Mouse (Mus musculus): ENCODE measurements around the gene Angptl1. TPM values are rescaled to one million over a fixed set of nuclear protein-coding genes. Genes with fewer than 3 reads are reported as not detected.
A peak's percentile ranks its signal among the peaks of the same experiment; 100 is the strongest.

Gene Angptl1
- polyA plus RNA-seq, 1 experiment from 2014 or later = 1.0 TPM

GRCm38 (mm10) chr1:156812716-156813115 is 25.6 kb upstream of the Angptl1 start:
- no peaks in the 10 kb centered on the region for H3K27me3 ChIP-seq (ENCODE audit: insufficient read depth, low read length)
- H3K9me3 ChIP-seq (replicated peaks; ENCODE audit: low read length) = no peaks in the 10 kb centered on the region
- no peaks in the 10 kb centered on the region for H3K4me1 ChIP-seq (replicated peaks; ENCODE audit: insufficient read depth, low read length)
- DNase-seq (ENCODE audit: low spot score) (no peak), ATAC-seq (replicated peaks; ENCODE audit: low FRiP score, low read depth) (no peak)
- no peak overlapping the region for H3K27ac ChIP-seq
- peaks cover 8% of the 10 kb centered on the region; the same call in 1 of the 2 replicates for H3K36me3 ChIP-seq (ENCODE audit: insufficient read depth, low read length)
- H3K4me3 ChIP-seq (replicated peaks; ENCODE audit: low read depth, low read length) = no peak overlapping the region
- no peak overlapping the region for H3K9ac ChIP-seq (ENCODE audit: low read depth, low read length)
- H3K4me2 ChIP-seq (ENCODE audit: low read length) = no peak overlapping the region
- no peak for TF ChIP-seq CTCF (IDR thresholded peaks at IDR 0.05; ENCODE audit: low read depth)
- 64% methylated on average over 8 of the region's 8 CpGs for WGBS

GRCm38 (mm10) chr1:156813485-156813884 is 24.9 kb upstream of the Angptl1 start:
- Histone ChIP-seq H3K4me1 (replicated peaks; ENCODE audit: insufficient read depth, low read length) (no peaks in the 10 kb centered on the region), H3K9me3 (replicated peaks; ENCODE audit: low read length) (no peaks in the 10 kb centered on the region), H3K27ac (no peak overlapping the region), H3K4me2 (ENCODE audit: low read length) (no peak overlapping the region), H3K36me3 (ENCODE audit: insufficient read depth, low read length) (peaks cover 10% of the 10 kb centered on the region), H3K27me3 (ENCODE audit: insufficient read depth, low read length) (no peaks in the 10 kb centered on the region), H3K9ac (ENCODE audit: low read depth, low read length) (no peak overlapping the region), H3K4me3 (replicated peaks; ENCODE audit: low read depth, low read length) (no peak overlapping the region)
- ATAC-seq (replicated peaks; ENCODE audit: low FRiP score, low read depth) (no peak), DNase-seq (ENCODE audit: low spot score) (no peak)
- TF ChIP-seq CTCF (IDR thresholded peaks at IDR 0.05; ENCODE audit: low read depth) = no peak
- WGBS = 64% methylated on average over 6 of the region's 6 CpGs

GRCm38 (mm10) chr1:156819236-156819635 is 19.1 kb upstream of the Angptl1 start:
- H3K36me3 ChIP-seq (ENCODE audit: insufficient read depth, low read length) = peaks cover 17% of the 10 kb centered on the region
- no peak for TF ChIP-seq CTCF (IDR thresholded peaks at IDR 0.05; ENCODE audit: low read depth)
- H3K27me3 ChIP-seq (ENCODE audit: insufficient read depth, low read length) = no peaks in the 10 kb centered on the region
- DNase-seq (ENCODE audit: low spot score) (no peak), ATAC-seq (replicated peaks; ENCODE audit: low FRiP score, low read depth) (no peak)
- no peak overlapping the region for H3K4me3 ChIP-seq (replicated peaks; ENCODE audit: low read depth, low read length)
- no peaks in the 10 kb centered on the region for H3K4me1 ChIP-seq (replicated peaks; ENCODE audit: insufficient read depth, low read length)
- 100% methylated on average over 1 of the region's 1 CpGs for whole genome bisulfite sequencing
- H3K9ac ChIP-seq (ENCODE audit: low read depth, low read length) = no peak overlapping the region
- H3K4me2 ChIP-seq (ENCODE audit: low read length) = no peak overlapping the region
- H3K27ac ChIP-seq = no peak overlapping the region
- H3K9me3 ChIP-seq (replicated peaks; ENCODE audit: low read length) = no peaks in the 10 kb centered on the region

GRCm38 (mm10) chr1:156838695-156839094 is 333 bp downstream of the Angptl1 start:
- DNase-seq (ENCODE audit: low spot score) (peak; percentile 85), ATAC-seq (replicated peaks; ENCODE audit: low FRiP score, low read depth) (peak; percentile 81)
- no peak overlapping the region for H3K27ac ChIP-seq
- no peaks in the 10 kb centered on the region; the same call in 1 of the 2 replicates for H3K27me3 ChIP-seq (ENCODE audit: insufficient read depth, low read length)
- peak overlapping the region; percentile 46 for H3K4me2 ChIP-seq (ENCODE audit: low read length)
- no peaks in the 10 kb centered on the region for H3K36me3 ChIP-seq (ENCODE audit: insufficient read depth, low read length)
- no peaks in the 10 kb centered on the region for H3K9me3 ChIP-seq (replicated peaks; ENCODE audit: low read length)
- no peak overlapping the region for H3K4me3 ChIP-seq (replicated peaks; ENCODE audit: low read depth, low read length)
- WGBS = 4% methylated on average over 6 of the region's 6 CpGs
- no peaks in the 10 kb centered on the region for H3K4me1 ChIP-seq (replicated peaks; ENCODE audit: insufficient read depth, low read length)
- TF ChIP-seq CTCF (IDR thresholded peaks at IDR 0.05; ENCODE audit: low read depth) = no peak
- H3K9ac ChIP-seq (ENCODE audit: low read depth, low read length) = 0 out of 2 replicates have a peak overlapping the region, but pooled peaks have one; percentile 35

GRCm38 (mm10) chr1:156841625-156842339 is 3.4 kb downstream of the Angptl1 start:
- TF ChIP-seq CTCF (IDR thresholded peaks at IDR 0.05; ENCODE audit: low read depth) = no peak
- WGBS = 66% methylated on average over 11 of the region's 11 CpGs
- H3K27ac ChIP-seq = no peak overlapping the region
- no peak for DNase-seq (ENCODE audit: low spot score)
- H3K9me3 ChIP-seq (replicated peaks; ENCODE audit: low read length) = no peaks in the 10 kb centered on the region
- no peak for ATAC-seq (replicated peaks; ENCODE audit: low FRiP score, low read depth)
- no peaks in the 10 kb centered on the region; the same call in 1 of the 2 replicates for H3K27me3 ChIP-seq (ENCODE audit: insufficient read depth, low read length)
- 0 out of 2 replicates have a peak, but pooled peaks cover 3% of the 10 kb centered on the region for H3K36me3 ChIP-seq (ENCODE audit: insufficient read depth, low read length)
- no peaks in the 10 kb centered on the region for H3K4me1 ChIP-seq (replicated peaks; ENCODE audit: insufficient read depth, low read length)
- no peak overlapping the region for H3K4me3 ChIP-seq (replicated peaks; ENCODE audit: low read depth, low read length)
- H3K9ac ChIP-seq (ENCODE audit: low read depth, low read length) = no peak overlapping the region
- H3K4me2 ChIP-seq (ENCODE audit: low read length) = no peak overlapping the region

GRCm38 (mm10) chr1:156847098-156847497 is 8.7 kb downstream of the Angptl1 start:
- H3K27ac ChIP-seq = no peak overlapping the region
- no peaks in the 10 kb centered on the region for H3K4me1 ChIP-seq (replicated peaks; ENCODE audit: insufficient read depth, low read length)
- DNase-seq (ENCODE audit: low spot score) (peak; percentile 27), ATAC-seq (replicated peaks; ENCODE audit: low FRiP score, low read depth) (no peak)
- no peak overlapping the region for H3K9ac ChIP-seq (ENCODE audit: low read depth, low read length)
- H3K36me3 ChIP-seq (ENCODE audit: insufficient read depth, low read length) = 0 out of 2 replicates have a peak, but pooled peaks cover 3% of the 10 kb centered on the region
- WGBS = 60% methylated on average over 4 of the region's 4 CpGs
- no peak overlapping the region for H3K4me2 ChIP-seq (ENCODE audit: low read length)
- TF ChIP-seq CTCF (IDR thresholded peaks at IDR 0.05; ENCODE audit: low read depth) = no peak
- H3K4me3 ChIP-seq (replicated peaks; ENCODE audit: low read depth, low read length) = no peak overlapping the region
- no peaks in the 10 kb centered on the region for H3K9me3 ChIP-seq (replicated peaks; ENCODE audit: low read length)
- no peaks in the 10 kb centered on the region for H3K27me3 ChIP-seq (ENCODE audit: insufficient read depth, low read length)

Measured in kidney, postnatal 0 days (tissue).